Mouse (Mus musculus): ENCODE results near the gene Ric1.

DNA sequence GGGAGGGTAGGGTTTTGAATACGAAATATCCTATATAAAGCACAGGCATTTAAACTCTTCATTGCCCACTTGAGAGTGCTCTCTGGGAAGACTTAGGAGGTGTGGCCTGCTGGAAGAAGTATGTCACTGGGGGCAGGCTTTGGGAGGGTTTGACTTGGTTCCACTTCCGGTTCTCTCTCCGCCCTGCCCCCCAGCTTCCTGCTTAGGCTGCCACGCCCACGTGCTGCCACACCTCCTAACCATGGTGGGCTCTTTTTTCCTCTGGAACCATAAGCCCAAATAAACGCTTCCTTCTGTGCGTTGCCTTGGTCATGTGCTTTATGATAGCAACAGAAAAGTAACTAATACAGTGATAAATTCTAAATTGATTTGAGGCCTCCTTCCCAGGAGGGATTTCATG lies 16.5 kb upstream of the Ric1 start:
- TF ChIP-seq EP300 (IDR thresholded peaks at IDR 0.05; ENCODE audit: insufficient read depth, low read depth, low read length) (no peak), POLR2A (IDR thresholded peaks at IDR 0.05; ENCODE audit: insufficient read depth, low read depth, low read length) (no peak), CTCF (IDR thresholded peaks at IDR 0.05) (no peak)

Measured in heart, adult 2 months (tissue).